Mouse (Mus musculus): ENCODE data around the gene Ano1.
A peak's percentile ranks its signal among the peaks of the same experiment; 100 is the strongest.

The Ano1 gene

DNA sequence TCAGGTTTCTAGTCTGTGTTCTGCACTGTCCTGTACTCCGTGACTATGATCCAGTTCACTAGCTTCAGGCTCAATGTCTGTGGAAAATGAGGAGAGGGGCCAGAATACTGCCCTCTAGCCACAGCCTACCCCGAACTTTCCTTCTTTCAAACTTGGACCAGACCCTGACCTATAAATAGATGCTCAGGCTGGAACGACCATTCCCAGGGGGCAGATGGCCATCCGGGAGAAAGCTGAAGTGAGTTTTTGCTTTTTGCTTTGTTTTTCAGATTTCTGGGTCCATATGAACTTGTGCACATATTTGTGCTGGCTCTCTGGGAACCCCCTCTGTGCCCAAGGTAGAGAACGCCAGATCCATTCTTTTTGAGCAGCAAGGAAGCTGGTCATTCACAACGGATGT, 116.9 kb downstream of the Ano1 start:
- DNase-seq, result peak in 1 of 2 experiments; percentile 12

GRCm38 (mm10) chr7:144634450-144634849, 117.3 kb downstream of the Ano1 start:
- peak in 1 of 2 experiments; percentile 16 for DNase-seq

GRCm38 (mm10) chr7:144632321-144632720, 119.5 kb downstream of the Ano1 start:
- no peak for DNase-seq

DNA sequence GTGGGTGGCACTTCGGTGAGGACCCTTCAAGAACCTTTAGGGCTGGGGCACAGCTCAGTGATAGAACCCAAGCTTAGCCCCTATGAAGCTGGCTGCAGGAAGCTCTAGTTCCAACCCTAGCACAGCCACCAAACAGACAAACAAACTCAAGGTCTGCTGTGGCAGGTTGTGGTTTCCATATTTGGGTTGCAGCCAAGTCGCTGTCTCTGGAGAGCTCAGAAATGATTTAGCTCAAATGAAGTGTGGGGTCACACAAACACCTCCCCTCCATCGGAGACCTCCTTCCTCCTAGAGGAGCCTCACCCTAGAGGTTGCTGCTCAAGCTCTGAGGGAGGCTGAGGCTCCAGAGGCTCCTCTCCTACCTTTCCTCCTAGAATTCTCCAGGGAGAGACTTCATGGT, 121.2 kb downstream of the Ano1 start:
- no peak for DNase-seq

DNA sequence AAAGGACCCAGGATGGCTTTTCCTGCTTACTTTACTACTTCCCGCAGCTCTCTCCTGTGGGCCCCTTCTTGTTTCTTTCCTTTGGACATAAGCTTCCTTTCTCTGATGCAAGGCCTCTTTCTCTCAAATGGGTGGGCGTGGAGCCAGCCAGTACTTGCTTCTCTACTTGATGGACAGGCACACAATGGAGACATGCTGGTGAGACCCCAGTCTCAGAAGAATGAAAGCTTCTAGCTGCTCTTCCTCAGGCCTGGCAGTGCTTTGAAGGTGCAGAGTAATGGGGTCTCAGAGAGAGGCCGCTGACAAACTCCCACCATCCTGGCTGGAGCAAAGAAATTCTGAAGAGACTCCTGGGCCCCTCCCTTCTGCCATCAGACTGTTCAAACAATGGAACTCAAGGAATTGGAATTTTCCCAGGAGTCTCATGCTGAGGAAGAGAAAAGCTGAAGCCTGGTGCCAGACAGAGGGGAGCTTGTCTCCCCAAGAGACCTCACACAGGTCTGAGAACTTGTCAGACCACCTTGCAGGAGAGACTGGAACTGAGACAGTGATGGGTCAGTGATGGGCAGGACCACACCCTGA, 123.3 kb downstream of the Ano1 start:
- DNase-seq, result no peak

DNA sequence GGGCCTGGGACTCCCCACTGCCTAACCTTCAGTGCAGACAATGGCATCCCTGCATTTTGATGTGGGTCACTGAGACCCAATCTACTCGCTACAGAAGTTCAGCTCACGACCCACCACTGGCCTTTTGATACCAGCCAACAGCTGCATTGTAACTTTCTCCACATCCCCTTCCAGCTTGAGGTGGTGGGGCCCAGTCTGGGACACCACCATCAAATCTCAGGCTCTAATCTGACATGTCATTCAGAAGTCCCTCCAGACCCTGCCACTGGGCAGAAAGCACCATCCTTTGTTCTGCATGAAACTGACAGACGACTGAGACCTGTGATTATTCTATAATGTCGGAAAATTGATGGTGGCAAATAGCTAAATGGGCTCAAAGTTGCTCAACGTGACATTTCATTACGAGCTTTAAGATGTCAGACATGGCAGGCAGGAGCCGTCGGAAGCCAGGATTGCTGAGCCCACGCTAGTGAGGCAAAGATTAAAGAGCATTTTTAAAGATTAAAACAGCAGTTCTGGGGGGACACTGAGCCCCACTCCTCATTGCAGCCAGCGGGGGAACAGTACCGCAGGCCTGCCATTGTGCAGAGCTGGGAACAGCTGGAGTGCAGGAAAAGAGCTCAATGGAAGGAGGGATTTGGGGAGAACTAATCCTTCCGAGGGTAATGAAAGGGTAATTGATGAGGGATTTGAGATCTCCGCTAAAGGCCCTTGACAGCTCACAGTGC, 124.0 kb downstream of the Ano1 start:
- no peak for DNase-seq

- DNase-seq, result no peak
These were observed 125.7 kb downstream of the Ano1 start for GRCm38 (mm10) chr7:144626042-144626441.

- no peak for DNase-seq
These were observed 130.8 kb downstream of the Ano1 start for GRCm38 (mm10) chr7:144620721-144621681.

GRCm38 (mm10) chr7:144620315-144620714, 131.5 kb downstream of the Ano1 start:
- DNase-seq, result no peak

DNA sequence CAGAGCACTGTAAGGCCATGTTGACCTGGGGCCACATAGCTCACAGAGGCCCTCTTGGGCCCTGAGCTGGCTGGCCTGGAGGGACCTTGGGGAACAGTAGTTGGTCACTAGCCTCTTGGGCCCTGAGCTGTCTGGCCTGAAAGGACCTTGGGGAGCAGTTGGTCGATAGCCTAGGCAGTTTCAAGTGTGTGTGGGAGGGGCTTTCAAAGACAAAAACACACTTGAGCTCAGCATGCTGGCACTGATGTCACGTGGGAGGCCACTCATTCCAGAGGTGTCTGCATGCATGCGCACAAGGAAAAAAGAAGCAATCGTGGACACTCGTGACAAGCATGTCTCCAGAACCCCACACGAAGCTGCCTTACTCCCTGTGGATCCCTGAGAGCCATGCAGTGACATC, 136.4 kb downstream of the Ano1 start:
- DNase-seq, result no peak

GRCm38 (mm10) chr7:144612829-144613228, 138.9 kb downstream of the Ano1 start:
- DNase-seq, result no peak

- no peak for DNase-seq
These were observed 139.4 kb downstream of the Ano1 start for GRCm38 (mm10) chr7:144612351-144612750.

DNA sequence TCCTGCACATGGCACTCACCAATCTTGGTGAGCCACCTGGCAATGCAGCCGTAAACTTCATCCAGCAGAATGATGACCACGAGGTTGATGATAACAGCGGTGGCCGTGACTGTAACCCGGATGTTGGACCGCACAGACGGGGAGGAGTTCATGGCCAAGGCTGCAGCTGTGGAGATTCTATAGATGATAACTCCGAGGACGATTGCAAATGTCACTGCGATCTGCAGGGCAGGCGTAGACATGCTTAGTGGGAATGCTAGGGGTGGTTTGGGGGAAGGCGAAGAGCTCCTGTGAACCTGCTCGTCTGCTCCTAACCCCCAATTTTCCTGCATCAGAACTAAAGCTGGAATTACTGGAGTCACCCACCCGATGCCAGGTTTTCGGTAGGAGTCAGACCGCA, 140.2 kb downstream of the Ano1 start:
- DNase-seq, result no peak

DNA sequence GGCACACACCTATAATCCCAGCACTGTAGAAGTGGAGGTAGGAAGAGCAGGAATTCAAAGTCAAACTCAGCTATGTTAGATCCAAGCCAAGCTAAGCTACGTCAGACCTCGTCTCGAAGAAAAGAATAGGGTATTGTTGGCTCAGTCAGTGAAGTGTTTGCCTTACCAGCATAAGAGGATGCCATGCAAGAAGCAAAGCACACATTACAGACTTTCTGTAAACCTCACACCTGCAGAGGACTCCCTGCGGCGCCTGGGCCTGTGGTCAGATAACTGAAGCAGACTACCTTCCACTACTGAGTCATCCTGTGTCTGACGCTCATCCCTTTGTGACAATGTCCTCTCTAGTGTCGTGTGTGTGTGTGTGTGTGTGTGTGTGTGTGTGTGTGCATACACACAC, 142.2 kb downstream of the Ano1 start:
- DNase-seq, result no peak

GRCm38 (mm10) chr7:144607862-144608261, 143.9 kb downstream of the Ano1 start:
- DNase-seq, result no peak

DNA sequence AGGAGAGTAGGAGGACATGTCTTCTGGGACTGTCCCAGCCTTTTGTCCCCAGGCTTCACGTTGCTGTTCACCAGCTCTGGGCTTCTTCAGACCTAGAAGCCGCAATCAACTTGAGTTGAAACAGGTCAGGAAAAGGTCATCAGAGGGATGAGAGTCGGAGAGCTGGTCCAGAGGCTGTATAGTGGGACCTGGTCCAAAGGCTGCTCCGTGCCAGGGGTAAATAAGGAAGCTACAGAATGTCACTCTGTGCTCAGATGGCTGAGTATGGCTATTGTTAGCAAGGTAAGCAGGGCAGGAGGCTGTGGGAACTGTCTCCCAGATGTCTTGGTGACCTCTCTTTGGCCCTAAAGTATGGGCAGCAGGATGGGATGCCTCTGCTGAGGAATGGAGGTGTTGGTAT, 147.0 kb downstream of the Ano1 start:
- DNase-seq, result no peak

GRCm38 (mm10) chr7:144604291-144604690, 147.5 kb downstream of the Ano1 start:
- DNase-seq, result no peak

GRCm38 (mm10) chr7:144600333-144600900, 151.4 kb downstream of the Ano1 start:
- DNase-seq, result no peak

- DNase-seq, result no peak
These were observed 162.3 kb downstream of the Ano1 start for GRCm38 (mm10) chr7:144589508-144589907.

GRCm38 (mm10) chr7:144587291-144587690, 164.5 kb downstream of the Ano1 start:
- peak; percentile 37 to 73 for DNase-seq

- DNase-seq, result peak; percentile 64 to 87
These were observed 166.1 kb downstream of the Ano1 start for GRCm38 (mm10) chr7:144585648-144586047.

DNA sequence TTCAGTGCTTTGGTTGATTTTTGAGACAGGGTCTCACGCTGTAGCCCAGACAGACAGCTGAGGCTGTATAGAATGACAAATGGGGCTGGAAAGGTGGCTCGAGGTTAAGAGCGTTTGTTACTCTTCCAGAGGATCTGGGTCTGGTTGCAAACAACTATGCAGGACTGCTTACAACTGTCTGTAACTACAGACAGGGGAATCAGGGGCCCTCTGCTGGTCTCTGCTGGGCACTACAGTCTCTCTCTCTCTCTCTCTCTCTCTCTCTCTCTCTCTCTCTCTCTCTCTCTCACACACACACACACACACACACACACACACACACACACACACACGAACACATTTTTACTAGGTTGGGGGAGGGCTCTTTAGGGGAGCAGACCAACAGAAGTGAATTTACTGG, 168.2 kb downstream of the Ano1 start:
- DNase-seq, result peak; percentile 56 to 72

All from kidney, postnatal 36 days (tissue).